Mouse (Mus musculus): ENCODE data around the gene Eno1. TPM values are rescaled to one million over a fixed set of nuclear protein-coding genes. Genes with fewer than 3 reads are reported as not detected.

Eno1 gene
- total and polyA plus RNA-seq, 3 experiments: 705 to 1,939 (median 864) TPM

DNA sequence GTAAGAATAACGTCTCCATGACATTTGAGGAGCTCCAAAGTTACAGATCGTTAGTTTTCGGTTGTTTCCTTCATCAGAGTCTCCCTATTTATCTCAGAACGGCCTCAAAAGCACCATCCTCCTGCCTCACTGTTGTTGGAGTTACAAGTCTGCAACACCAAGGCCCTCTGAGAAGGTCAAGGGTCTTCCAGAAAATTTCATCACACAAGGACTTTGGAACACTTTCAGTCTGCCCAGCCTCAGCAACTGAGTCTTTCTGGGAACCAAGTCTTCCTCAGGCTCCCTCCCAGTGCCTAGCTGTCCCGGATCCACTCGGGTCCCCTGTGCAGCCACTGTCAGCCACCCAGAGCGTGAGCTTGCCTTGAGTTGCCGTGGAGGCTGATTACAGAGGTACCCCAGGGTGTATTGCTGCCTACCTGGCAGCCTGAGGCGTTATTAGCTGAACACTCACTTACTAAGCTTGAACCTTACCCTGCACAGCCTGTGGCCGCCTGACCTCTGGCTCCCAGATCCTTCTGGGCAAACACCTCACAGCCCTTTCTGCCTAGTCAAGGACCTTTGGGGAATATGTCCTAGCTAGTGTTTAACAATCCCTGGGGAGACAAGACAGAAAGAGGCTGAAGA lies 15.4 kb upstream of the Eno1 start:
- Histone ChIP-seq H3K36me3 (replicated peaks) (no peaks in the 10 kb centered on the region), H3K4me1 (ENCODE audit: insufficient read depth, low read depth, low read length) (peaks cover 34% of the 10 kb centered on the region), H3K4me3 (ENCODE audit: low read depth, low read length) (no peak overlapping the region; the same call in 1 of the 2 replicates), H3K27me3 (ENCODE audit: insufficient read depth, low read length) (peaks cover 13% of the 10 kb centered on the region), H3K9me3 (replicated peaks) (no peaks in the 10 kb centered on the region)
- DNase-seq (ENCODE audit: low spot score) (no peak), ATAC-seq (ENCODE audit: extremely low read depth, insufficient number of reproducible peaks, low FRiP score, poor library complexity, severe bottlenecking) (no peak)
- no peak for TF ChIP-seq TAL1 (conservative IDR thresholded peaks at IDR 0.05; ENCODE audit: low read depth, low read length)
- no peak for TF ChIP-seq GATA1 (IDR thresholded peaks at IDR 0.05; ENCODE audit: borderline replicate concordance, low read length)
- no peak for TF ChIP-seq POLR2AphosphoS5 (IDR thresholded peaks at IDR 0.05; ENCODE audit: insufficient replicate concordance, low read depth, low read length)
- no peak for TF ChIP-seq CTCF (IDR thresholded peaks at IDR 0.05; ENCODE audit: low read depth, low read length)
- no peak for TF ChIP-seq GATA2 (IDR thresholded peaks at IDR 0.05; ENCODE audit: borderline replicate concordance, low read depth, low read length)

GRCm38 (mm10) chr4:150223830-150224229 lies 12.7 kb upstream of the Eno1 start:
- no peak overlapping the region for H3K4me3 ChIP-seq (ENCODE audit: low read depth, low read length)
- no peaks in the 10 kb centered on the region for H3K36me3 ChIP-seq (replicated peaks)
- no peaks in the 10 kb centered on the region for H3K9me3 ChIP-seq (replicated peaks)
- peaks cover 33% of the 10 kb centered on the region for H3K4me1 ChIP-seq (ENCODE audit: insufficient read depth, low read depth, low read length)
- DNase-seq (ENCODE audit: low spot score): no peak
- H3K27me3 ChIP-seq (ENCODE audit: insufficient read depth, low read length): peaks cover 29% of the 10 kb centered on the region
- no peak for TF ChIP-seq GATA1 (IDR thresholded peaks at IDR 0.05; ENCODE audit: borderline replicate concordance, low read length)
- no peak for TF ChIP-seq GATA2 (IDR thresholded peaks at IDR 0.05; ENCODE audit: borderline replicate concordance, low read depth, low read length)
- TF ChIP-seq POLR2AphosphoS5 (IDR thresholded peaks at IDR 0.05; ENCODE audit: insufficient replicate concordance, low read depth, low read length): no peak
- TF ChIP-seq TAL1 (conservative IDR thresholded peaks at IDR 0.05; ENCODE audit: low read depth, low read length): no peak
- no peak for TF ChIP-seq CTCF (IDR thresholded peaks at IDR 0.05; ENCODE audit: low read depth, low read length)
- ATAC-seq (ENCODE audit: extremely low read depth, insufficient number of reproducible peaks, low FRiP score, poor library complexity, severe bottlenecking): no peak

DNA sequence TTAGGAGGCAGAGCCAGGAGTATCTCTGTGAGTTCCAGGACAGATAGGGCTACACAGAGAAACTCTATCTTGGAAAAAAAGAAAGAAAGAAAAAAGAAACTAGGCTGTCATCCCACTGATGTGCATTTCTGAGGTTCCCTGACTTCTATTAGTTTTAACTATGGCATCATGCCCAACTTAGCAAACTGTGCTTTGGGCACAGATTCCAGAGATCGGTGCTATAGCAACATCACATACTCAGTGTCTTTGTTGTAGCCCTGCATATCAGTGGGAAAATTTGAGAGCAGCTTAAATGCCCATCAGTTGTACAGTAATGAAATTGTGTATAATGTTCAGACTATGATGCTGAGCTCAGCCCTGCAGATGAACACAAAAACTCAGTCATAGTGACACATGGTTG lies 10.8 kb upstream of the Eno1 start:
- H3K27me3 ChIP-seq (ENCODE audit: insufficient read depth, low read length): peaks cover 33% of the 10 kb centered on the region
- H3K36me3 ChIP-seq (replicated peaks): no peaks in the 10 kb centered on the region
- no peak overlapping the region for H3K4me3 ChIP-seq (ENCODE audit: low read depth, low read length)
- H3K4me1 ChIP-seq (ENCODE audit: insufficient read depth, low read depth, low read length): peaks cover 34% of the 10 kb centered on the region
- DNase-seq (ENCODE audit: low spot score) (no peak), ATAC-seq (ENCODE audit: extremely low read depth, insufficient number of reproducible peaks, low FRiP score, poor library complexity, severe bottlenecking) (no peak)
- no peaks in the 10 kb centered on the region for H3K9me3 ChIP-seq (replicated peaks)
- TF ChIP-seq TAL1 (conservative IDR thresholded peaks at IDR 0.05; ENCODE audit: low read depth, low read length) (no peak), GATA1 (IDR thresholded peaks at IDR 0.05; ENCODE audit: borderline replicate concordance, low read length) (no peak), CTCF (IDR thresholded peaks at IDR 0.05; ENCODE audit: low read depth, low read length) (no peak), POLR2AphosphoS5 (IDR thresholded peaks at IDR 0.05; ENCODE audit: insufficient replicate concordance, low read depth, low read length) (no peak), GATA2 (IDR thresholded peaks at IDR 0.05; ENCODE audit: borderline replicate concordance, low read depth, low read length) (no peak)

- DNase-seq (ENCODE audit: low spot score): no peak
- Histone ChIP-seq H3K4me3 (ENCODE audit: low read depth, low read length) (no peak overlapping the region), H3K27me3 (ENCODE audit: insufficient read depth, low read length) (peaks cover 40% of the 10 kb centered on the region), H3K9me3 (replicated peaks) (no peaks in the 10 kb centered on the region), H3K36me3 (replicated peaks) (no peaks in the 10 kb centered on the region), H3K4me1 (ENCODE audit: insufficient read depth, low read depth, low read length) (peaks cover 32% of the 10 kb centered on the region)
- no peak for TF ChIP-seq POLR2AphosphoS5 (IDR thresholded peaks at IDR 0.05; ENCODE audit: insufficient replicate concordance, low read depth, low read length)
- no peak for TF ChIP-seq GATA2 (IDR thresholded peaks at IDR 0.05; ENCODE audit: borderline replicate concordance, low read depth, low read length)
- TF ChIP-seq GATA1 (IDR thresholded peaks at IDR 0.05; ENCODE audit: borderline replicate concordance, low read length): no peak
- no peak for TF ChIP-seq CTCF (IDR thresholded peaks at IDR 0.05; ENCODE audit: low read depth, low read length)
- no peak for TF ChIP-seq TAL1 (conservative IDR thresholded peaks at IDR 0.05; ENCODE audit: low read depth, low read length)
- ATAC-seq (ENCODE audit: extremely low read depth, insufficient number of reproducible peaks, low FRiP score, poor library complexity, severe bottlenecking): no peak
Measured at GRCm38 (mm10) chr4:150226818-150227688, 9.5 kb upstream of the Eno1 start.

DNA sequence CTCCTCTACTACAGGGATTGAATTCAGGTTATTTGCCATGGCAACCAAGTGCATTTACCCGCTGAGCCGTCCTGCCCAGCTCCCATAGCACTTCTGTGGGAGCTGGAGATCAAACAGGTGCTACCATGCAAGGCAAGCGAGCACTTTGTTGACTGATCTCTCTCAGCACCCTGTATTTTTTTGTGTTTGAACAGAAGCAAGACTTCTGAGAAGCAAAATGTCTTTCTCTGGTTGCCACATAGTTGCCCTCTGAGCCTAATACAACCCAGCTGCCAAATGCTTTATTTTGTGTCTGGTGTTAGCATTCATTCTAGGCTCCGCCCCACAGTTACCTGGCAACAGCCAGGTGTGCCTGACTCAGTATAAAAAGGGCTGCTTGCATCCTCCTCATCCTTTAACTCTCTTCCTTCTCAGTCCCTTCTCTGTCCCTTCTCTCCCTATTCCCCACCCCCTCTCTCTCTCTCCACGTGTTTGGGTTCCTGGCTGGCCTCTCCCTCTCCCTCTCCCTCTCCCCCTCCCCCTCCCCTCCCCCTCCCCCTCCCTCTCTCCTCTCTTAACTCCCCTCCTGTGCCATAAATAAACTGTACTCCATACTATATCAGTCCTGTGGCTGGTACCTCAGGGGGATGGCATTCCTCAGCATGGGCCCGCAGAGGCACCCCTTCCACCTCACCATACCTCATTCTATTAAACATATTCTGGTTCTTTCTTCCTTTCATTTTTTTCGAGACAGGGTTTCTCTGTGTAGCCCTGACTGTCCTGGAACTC lies 7.8 kb upstream of the Eno1 start:
- TF ChIP-seq TAL1 (conservative IDR thresholded peaks at IDR 0.05; ENCODE audit: low read depth, low read length) (no peak), CTCF (IDR thresholded peaks at IDR 0.05; ENCODE audit: low read depth, low read length) (no peak), POLR2AphosphoS5 (IDR thresholded peaks at IDR 0.05; ENCODE audit: insufficient replicate concordance, low read depth, low read length) (no peak), GATA1 (IDR thresholded peaks at IDR 0.05; ENCODE audit: borderline replicate concordance, low read length) (no peak), GATA2 (IDR thresholded peaks at IDR 0.05; ENCODE audit: borderline replicate concordance, low read depth, low read length) (no peak)
- H3K4me1 ChIP-seq (ENCODE audit: insufficient read depth, low read depth, low read length): peaks cover 30% of the 10 kb centered on the region
- no peaks in the 10 kb centered on the region for H3K9me3 ChIP-seq (replicated peaks)
- peaks cover 37% of the 10 kb centered on the region for H3K27me3 ChIP-seq (ENCODE audit: insufficient read depth, low read length)
- no peak overlapping the region for H3K4me3 ChIP-seq (ENCODE audit: low read depth, low read length)
- no peaks in the 10 kb centered on the region for H3K36me3 ChIP-seq (replicated peaks)
- ATAC-seq (ENCODE audit: extremely low read depth, insufficient number of reproducible peaks, low FRiP score, poor library complexity, severe bottlenecking): no peak
- no peak for DNase-seq (ENCODE audit: low spot score)

All from G1E (cell line).